Mouse (Mus musculus): ENCODE measurements around the gene Ccdc43. TPM values are rescaled to one million over a fixed set of nuclear protein-coding genes. Genes with fewer than 3 reads are reported as not detected.
A peak's percentile ranks its signal among the peaks of the same experiment; 100 is the strongest.

Gene Ccdc43
- 49.4 and 49.9 TPM in 2 replicates for polyA plus RNA-seq (2016; fragmentation: Nextera tagmentation; extraction: Ambion mirVana)

- Histone ChIP-seq H3K27ac (peak within 1 kb of the TSS; percentile 94), H3K27me3 (ENCODE audit: insufficient read depth, poor library complexity, severe bottlenecking) (no peaks in the 10 kb centered on the region), H3K9me3 (no peaks in the 10 kb centered on the region), H3K36me3 (peaks cover 17% of the 10 kb centered on the region), H3K4me1 (peaks cover 15% of the 10 kb centered on the region), H3K4me3 (peak within 1 kb of the TSS; percentile 92)
- peak; percentile 94 for DNase-seq (ENCODE audit: low spot score)
- under 1% methylated on average over 49 of the region's 49 CpGs for WGBS
These were observed at the start of gene Ccdc43 for GRCm38 (mm10) chr11:102697338-102698017. Ccdc43 (minus strand) TSS chr11:102697782.

- Histone ChIP-seq H3K27me3 (ENCODE audit: insufficient read depth, poor library complexity, severe bottlenecking) (peaks cover 26% of the 10 kb centered on the region; the same call in 1 of the 2 replicates), H3K36me3 (no peaks in the 10 kb centered on the region), H3K4me3 (no peak overlapping the region), H3K9me3 (no peaks in the 10 kb centered on the region), H3K4me1 (peaks cover 13% of the 10 kb centered on the region), H3K27ac (no peak overlapping the region)
- no peak for DNase-seq (ENCODE audit: low spot score)
- 89% methylated on average over 3 of the region's 3 CpGs for WGBS
These were observed 47.2 kb upstream of the Ccdc43 start for GRCm38 (mm10) chr11:102744746-102745145.

GRCm38 (mm10) chr11:102742843-102743242 is 45.3 kb upstream of the Ccdc43 start:
- 76% methylated on average over 5 of the region's 5 CpGs for whole genome bisulfite sequencing
- Histone ChIP-seq H3K27me3 (ENCODE audit: insufficient read depth, poor library complexity, severe bottlenecking) (peaks cover 38% of the 10 kb centered on the region), H3K4me1 (peaks cover 19% of the 10 kb centered on the region), H3K9me3 (no peaks in the 10 kb centered on the region), H3K36me3 (no peaks in the 10 kb centered on the region), H3K27ac (no peak overlapping the region), H3K4me3 (no peak overlapping the region)
- DNase-seq (ENCODE audit: low spot score), result peak; percentile 50

GRCm38 (mm10) chr11:102742066-102742465 is 44.5 kb upstream of the Ccdc43 start:
- WGBS, result 64% methylated on average over 7 of the region's 7 CpGs
- no peaks in the 10 kb centered on the region for H3K9me3 ChIP-seq
- peaks cover 41% of the 10 kb centered on the region for H3K27me3 ChIP-seq (ENCODE audit: insufficient read depth, poor library complexity, severe bottlenecking)
- no peak overlapping the region for H3K4me3 ChIP-seq
- H3K36me3 ChIP-seq, result no peaks in the 10 kb centered on the region
- no peak overlapping the region for H3K27ac ChIP-seq
- H3K4me1 ChIP-seq, result peaks cover 19% of the 10 kb centered on the region
- no peak for DNase-seq (ENCODE audit: low spot score)

GRCm38 (mm10) chr11:102741129-102741950 is 43.8 kb upstream of the Ccdc43 start:
- peak; percentile 74 for DNase-seq (ENCODE audit: low spot score)
- WGBS, result 12% methylated on average over 22 of the region's 22 CpGs
- H3K27me3 ChIP-seq (ENCODE audit: insufficient read depth, poor library complexity, severe bottlenecking), result peaks cover 41% of the 10 kb centered on the region

GRCm38 (mm10) chr11:102740634-102741033 is 43.1 kb upstream of the Ccdc43 start:
- WGBS, result 60% methylated on average over 11 of the region's 11 CpGs
- Histone ChIP-seq H3K4me3 (no peak overlapping the region), H3K4me1 (peaks cover 19% of the 10 kb centered on the region), H3K9me3 (no peaks in the 10 kb centered on the region), H3K27ac (no peak overlapping the region), H3K27me3 (ENCODE audit: insufficient read depth, poor library complexity, severe bottlenecking) (peaks cover 41% of the 10 kb centered on the region), H3K36me3 (no peaks in the 10 kb centered on the region)
- no peak for DNase-seq (ENCODE audit: low spot score)

More at GRCm38 (mm10) chr11:102741129-102741950, 43.8 kb upstream of the Ccdc43 start:
- Histone ChIP-seq H3K27ac (peak overlapping the region; percentile 68; the same call in 1 of the 2 replicates), H3K36me3 (no peaks in the 10 kb centered on the region), H3K4me1 (peaks cover 19% of the 10 kb centered on the region), H3K4me3 (peak overlapping the region; percentile 35), H3K9me3 (no peaks in the 10 kb centered on the region)

- H3K27me3 ChIP-seq (ENCODE audit: insufficient read depth, poor library complexity, severe bottlenecking), result peaks cover 41% of the 10 kb centered on the region
- H3K36me3 ChIP-seq, result no peaks in the 10 kb centered on the region
- DNase-seq (ENCODE audit: low spot score), result peak; percentile 88
- 0 out of 2 replicates have a peak overlapping the region, but pooled peaks have one; percentile 31 for H3K27ac ChIP-seq
- peaks cover 19% of the 10 kb centered on the region for H3K4me1 ChIP-seq
- peak overlapping the region; percentile 45 for H3K4me3 ChIP-seq
- WGBS, result 5% methylated on average over 20 of the region's 20 CpGs
- H3K9me3 ChIP-seq, result no peaks in the 10 kb centered on the region
These were observed 41.8 kb upstream of the Ccdc43 start for GRCm38 (mm10) chr11:102739278-102739966.

GRCm38 (mm10) chr11:102738046-102738445 is 40.5 kb upstream of the Ccdc43 start:
- Histone ChIP-seq H3K9me3 (no peaks in the 10 kb centered on the region), H3K4me1 (peaks cover 17% of the 10 kb centered on the region), H3K4me3 (no peak overlapping the region), H3K27me3 (ENCODE audit: insufficient read depth, poor library complexity, severe bottlenecking) (peaks cover 40% of the 10 kb centered on the region), H3K27ac (no peak overlapping the region), H3K36me3 (no peaks in the 10 kb centered on the region)
- no peak for DNase-seq (ENCODE audit: low spot score)
- 77% methylated on average over 3 of the region's 3 CpGs for WGBS

- Histone ChIP-seq H3K4me3 (no peak overlapping the region), H3K4me1 (peaks cover 7% of the 10 kb centered on the region), H3K9me3 (no peaks in the 10 kb centered on the region), H3K36me3 (no peaks in the 10 kb centered on the region), H3K27me3 (ENCODE audit: insufficient read depth, poor library complexity, severe bottlenecking) (peaks cover 16% of the 10 kb centered on the region), H3K27ac (no peak overlapping the region)
- DNase-seq (ENCODE audit: low spot score), result no peak
- 83% methylated on average over 6 of the region's 6 CpGs for WGBS
These were observed 37.4 kb upstream of the Ccdc43 start for GRCm38 (mm10) chr11:102734961-102735360.

- 72% methylated on average over 5 of the region's 5 CpGs for WGBS
- no peak overlapping the region for H3K27ac ChIP-seq
- no peak for DNase-seq (ENCODE audit: low spot score)
These were observed 35.6 kb upstream of the Ccdc43 start for GRCm38 (mm10) chr11:102733146-102733545.

GRCm38 (mm10) chr11:102731366-102731765 is 33.8 kb upstream of the Ccdc43 start:
- H3K27ac ChIP-seq, result no peak overlapping the region
- H3K4me3 ChIP-seq, result no peak overlapping the region
- no peaks in the 10 kb centered on the region for H3K36me3 ChIP-seq
- no peaks in the 10 kb centered on the region for H3K4me1 ChIP-seq
- DNase-seq (ENCODE audit: low spot score), result no peak
- no peaks in the 10 kb centered on the region for H3K9me3 ChIP-seq
- 80% methylated on average over 6 of the region's 6 CpGs for WGBS
- no peaks in the 10 kb centered on the region for H3K27me3 ChIP-seq (ENCODE audit: insufficient read depth, poor library complexity, severe bottlenecking)

More at GRCm38 (mm10) chr11:102733146-102733545, 35.6 kb upstream of the Ccdc43 start:
- no peaks in the 10 kb centered on the region for H3K36me3 ChIP-seq
- H3K9me3 ChIP-seq, result no peaks in the 10 kb centered on the region
- no peaks in the 10 kb centered on the region for H3K4me1 ChIP-seq
- peaks cover 7% of the 10 kb centered on the region for H3K27me3 ChIP-seq (ENCODE audit: insufficient read depth, poor library complexity, severe bottlenecking)
- no peak overlapping the region for H3K4me3 ChIP-seq

- H3K27me3 ChIP-seq (ENCODE audit: insufficient read depth, poor library complexity, severe bottlenecking), result no peaks in the 10 kb centered on the region
- no peaks in the 10 kb centered on the region for H3K4me1 ChIP-seq
- H3K36me3 ChIP-seq, result no peaks in the 10 kb centered on the region
- H3K4me3 ChIP-seq, result no peak overlapping the region
- 78% methylated on average over 3 of the region's 3 CpGs for WGBS
- no peak for DNase-seq (ENCODE audit: low spot score)
- no peak overlapping the region for H3K27ac ChIP-seq
- no peaks in the 10 kb centered on the region for H3K9me3 ChIP-seq
These were observed 32.3 kb upstream of the Ccdc43 start for GRCm38 (mm10) chr11:102729835-102730234.
